Mouse (Mus musculus): ENCODE data around the gene Fbxo44.

- TF ChIP-seq CTCF (IDR thresholded peaks at IDR 0.05) (no peak), EP300 (IDR thresholded peaks at IDR 0.05) (no peak)
These were observed 14.2 kb upstream of the Fbxo44 start for GRCm38 (mm10) chr4:148174495-148174862.
